Mouse (Mus musculus): ENCODE data around the gene Tmeff1. TPM values are rescaled to one million over a fixed set of nuclear protein-coding genes. Genes with fewer than 3 reads are reported as not detected.

The Tmeff1 gene
- total and polyA plus RNA-seq, 3 experiments, result 4.9 to 11.7 (median 11.1) TPM

DNA sequence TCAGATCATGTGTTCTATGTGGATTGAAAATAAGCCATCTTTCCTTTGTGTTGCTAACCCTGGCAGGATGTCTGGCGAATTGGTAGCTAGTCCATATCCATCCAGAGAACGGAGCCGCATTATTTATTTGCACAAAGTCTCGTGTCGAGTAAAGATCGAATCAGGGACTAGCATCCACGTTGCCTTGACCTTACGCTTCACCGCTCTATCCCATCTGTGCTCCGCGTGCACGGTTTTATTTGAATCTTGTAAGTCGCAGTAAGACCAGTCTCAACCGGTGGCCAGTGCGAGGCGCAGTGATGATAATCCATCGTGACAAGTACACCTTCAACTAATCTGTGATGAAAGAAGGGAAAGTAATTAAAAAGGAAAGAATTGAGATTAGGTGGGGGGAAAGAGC, 54.5 kb downstream of the Tmeff1 start:
- Histone ChIP-seq H3K36me3 (ENCODE audit: control insufficient read depth, insufficient read depth, low read length) (no peaks in the 10 kb centered on the region), H3K79me2 (replicated peaks; ENCODE audit: control insufficient read depth, insufficient read depth, low read length) (no peaks in the 10 kb centered on the region), H3K4me1 (ENCODE audit: control insufficient read depth, insufficient read depth, low read length) (no peaks in the 10 kb centered on the region), H3K27me3 (ENCODE audit: control insufficient read depth, insufficient read depth, low read length) (no peaks in the 10 kb centered on the region), H3K9ac (ENCODE audit: low read depth, low read length) (no peak overlapping the region), H3K4me3 (no peak overlapping the region), H3K27ac (no peak overlapping the region)
- 95% methylated on average over 17 of the region's 17 CpGs for WGBS
- TF ChIP-seq EP300 (IDR thresholded peaks at IDR 0.05; ENCODE audit: insufficient read depth, low read depth, low read length) (no peak), POLR2A (IDR thresholded peaks at IDR 0.05; ENCODE audit: insufficient read depth, low read depth, low read length) (no peak), CTCF (IDR thresholded peaks at IDR 0.05) (no peak)
- intact Hi-C loops (cut with DNase I), result no loop called here
- DNase-seq, result no peak

GRCm38 (mm10) chr4:48643801-48644200, 58.8 kb downstream of the Tmeff1 start:
- no peak overlapping the region for H3K9ac ChIP-seq (ENCODE audit: low read depth, low read length)
- intact Hi-C loops (cut with DNase I), result no loop called here
- no peak overlapping the region for H3K4me3 ChIP-seq
- TF ChIP-seq EP300 (IDR thresholded peaks at IDR 0.05; ENCODE audit: insufficient read depth, low read depth, low read length), result no peak
- no peak for TF ChIP-seq CTCF (IDR thresholded peaks at IDR 0.05)
- no peak for TF ChIP-seq POLR2A (IDR thresholded peaks at IDR 0.05; ENCODE audit: insufficient read depth, low read depth, low read length)
- H3K27me3 ChIP-seq (ENCODE audit: control insufficient read depth, insufficient read depth, low read length), result no peaks in the 10 kb centered on the region
- H3K36me3 ChIP-seq (ENCODE audit: control insufficient read depth, insufficient read depth, low read length), result no peaks in the 10 kb centered on the region
- DNase-seq, result no peak
- 87% methylated on average over 6 of the region's 6 CpGs for WGBS
- no peaks in the 10 kb centered on the region for H3K4me1 ChIP-seq (ENCODE audit: control insufficient read depth, insufficient read depth, low read length)
- H3K27ac ChIP-seq, result no peak overlapping the region
- no peaks in the 10 kb centered on the region for H3K79me2 ChIP-seq (replicated peaks; ENCODE audit: control insufficient read depth, insufficient read depth, low read length)

DNA sequence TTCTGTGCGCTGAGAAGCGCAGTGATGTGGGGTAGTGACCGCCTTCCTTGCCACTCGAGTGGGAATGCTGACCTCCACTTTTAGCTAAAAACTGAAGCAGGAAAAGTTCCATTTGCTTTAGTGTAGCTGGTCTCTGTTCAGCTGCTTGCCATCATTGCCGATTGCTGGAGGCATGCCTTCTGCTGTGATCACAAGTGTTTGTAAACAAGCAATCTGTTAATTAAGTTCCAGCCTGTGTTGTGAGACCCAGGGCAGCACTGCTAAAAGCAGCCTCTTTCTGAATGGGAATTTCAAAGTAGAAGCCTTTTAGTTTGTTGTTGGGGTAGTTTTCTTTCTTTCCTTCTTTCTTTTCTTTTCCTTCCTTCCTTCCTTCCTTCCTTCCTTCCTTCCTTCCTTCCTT, 61.2 kb downstream of the Tmeff1 start:
- no peak overlapping the region for H3K27ac ChIP-seq
- no peaks in the 10 kb centered on the region for H3K27me3 ChIP-seq (ENCODE audit: control insufficient read depth, insufficient read depth, low read length)
- WGBS, result 96% methylated on average over 5 of the region's 5 CpGs
- TF ChIP-seq POLR2A (IDR thresholded peaks at IDR 0.05; ENCODE audit: insufficient read depth, low read depth, low read length), result no peak
- no peak for TF ChIP-seq CTCF (IDR thresholded peaks at IDR 0.05)
- no peak for TF ChIP-seq EP300 (IDR thresholded peaks at IDR 0.05; ENCODE audit: insufficient read depth, low read depth, low read length)
- no peak overlapping the region for H3K4me3 ChIP-seq
- H3K36me3 ChIP-seq (ENCODE audit: control insufficient read depth, insufficient read depth, low read length), result no peaks in the 10 kb centered on the region
- no peaks in the 10 kb centered on the region for H3K4me1 ChIP-seq (ENCODE audit: control insufficient read depth, insufficient read depth, low read length)
- no peaks in the 10 kb centered on the region for H3K79me2 ChIP-seq (replicated peaks; ENCODE audit: control insufficient read depth, insufficient read depth, low read length)
- DNase-seq, result no peak
- no peak overlapping the region for H3K9ac ChIP-seq (ENCODE audit: low read depth, low read length)
- intact Hi-C loops (cut with DNase I), result no loop called here

GRCm38 (mm10) chr4:48650617-48651360, 65.8 kb downstream of the Tmeff1 start:
- WGBS, result 81% methylated on average over 10 of the region's 10 CpGs
- Histone ChIP-seq H3K4me1 (ENCODE audit: control insufficient read depth, insufficient read depth, low read length) (no peaks in the 10 kb centered on the region), H3K4me3 (no peak overlapping the region), H3K27me3 (ENCODE audit: control insufficient read depth, insufficient read depth, low read length) (no peaks in the 10 kb centered on the region), H3K9ac (ENCODE audit: low read depth, low read length) (no peak overlapping the region), H3K27ac (no peak overlapping the region), H3K79me2 (replicated peaks; ENCODE audit: control insufficient read depth, insufficient read depth, low read length) (no peaks in the 10 kb centered on the region), H3K36me3 (ENCODE audit: control insufficient read depth, insufficient read depth, low read length) (no peaks in the 10 kb centered on the region)
- no peak for DNase-seq
- intact Hi-C loops (cut with DNase I), result no loop called here
- no peak for TF ChIP-seq EP300 (IDR thresholded peaks at IDR 0.05; ENCODE audit: insufficient read depth, low read depth, low read length)

- no peak overlapping the region for H3K27ac ChIP-seq
- no peak for TF ChIP-seq CTCF (IDR thresholded peaks at IDR 0.05)
- TF ChIP-seq EP300 (IDR thresholded peaks at IDR 0.05; ENCODE audit: insufficient read depth, low read depth, low read length), result no peak
- no peak for TF ChIP-seq POLR2A (IDR thresholded peaks at IDR 0.05; ENCODE audit: insufficient read depth, low read depth, low read length)
- 89% methylated on average over 4 of the region's 4 CpGs for WGBS
- H3K9ac ChIP-seq (ENCODE audit: low read depth, low read length), result no peak overlapping the region
- intact Hi-C loops (cut with DNase I), result no loop called here
- no peaks in the 10 kb centered on the region for H3K4me1 ChIP-seq (ENCODE audit: control insufficient read depth, insufficient read depth, low read length)
- no peaks in the 10 kb centered on the region for H3K79me2 ChIP-seq (replicated peaks; ENCODE audit: control insufficient read depth, insufficient read depth, low read length)
- no peak for DNase-seq
- H3K27me3 ChIP-seq (ENCODE audit: control insufficient read depth, insufficient read depth, low read length), result no peaks in the 10 kb centered on the region
- H3K4me3 ChIP-seq, result no peak overlapping the region
- H3K36me3 ChIP-seq (ENCODE audit: control insufficient read depth, insufficient read depth, low read length), result no peaks in the 10 kb centered on the region
These were observed 69.1 kb downstream of the Tmeff1 start for GRCm38 (mm10) chr4:48654118-48654517.

- Histone ChIP-seq H3K27me3 (ENCODE audit: control insufficient read depth, insufficient read depth, low read length) (no peaks in the 10 kb centered on the region), H3K79me2 (replicated peaks; ENCODE audit: control insufficient read depth, insufficient read depth, low read length) (no peaks in the 10 kb centered on the region), H3K27ac (no peak overlapping the region), H3K4me1 (ENCODE audit: control insufficient read depth, insufficient read depth, low read length) (no peaks in the 10 kb centered on the region), H3K9ac (ENCODE audit: low read depth, low read length) (no peak overlapping the region), H3K4me3 (no peak overlapping the region), H3K36me3 (ENCODE audit: control insufficient read depth, insufficient read depth, low read length) (no peaks in the 10 kb centered on the region)
- DNase-seq, result no peak
- TF ChIP-seq EP300 (IDR thresholded peaks at IDR 0.05; ENCODE audit: insufficient read depth, low read depth, low read length) (no peak), CTCF (IDR thresholded peaks at IDR 0.05) (no peak), POLR2A (IDR thresholded peaks at IDR 0.05; ENCODE audit: insufficient read depth, low read depth, low read length) (no peak)
- WGBS, result 94% methylated on average over 8 of the region's 8 CpGs
- intact Hi-C loops (cut with DNase I), result no loop called here
These were observed 71.6 kb downstream of the Tmeff1 start for GRCm38 (mm10) chr4:48656530-48656929.

Data from heart, adult 2 months (tissue).